Mouse (Mus musculus) 416B (cell line): ENCODE measurements around the gene Wipf3.

ENCODE experiments used
- DNase-seq: peaks from one replicate; pipeline ENCODE4 v3.0.0; 2011; ENCODE audit warnings: low read depth

Gene Wipf3

DNA sequence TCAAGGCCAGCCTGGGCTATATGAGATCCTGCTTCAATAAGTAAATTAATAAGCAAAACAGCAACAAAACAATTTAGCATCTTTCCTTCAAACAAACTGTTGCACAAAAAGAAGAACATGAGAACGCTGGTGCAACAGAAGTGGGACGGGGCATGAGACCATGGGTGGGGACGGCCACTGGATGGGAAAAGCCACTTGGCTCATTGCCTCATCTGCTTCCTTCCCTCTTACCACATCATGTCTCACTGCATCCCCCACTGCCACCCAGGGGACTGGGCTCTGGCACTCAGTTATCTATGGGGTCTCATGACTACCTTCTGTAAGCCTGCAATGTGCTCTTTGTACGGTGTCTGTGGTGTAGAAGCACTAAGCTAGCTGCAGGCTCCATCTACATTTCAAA, 106.1 kb downstream of the Wipf3 start:
- no peak for DNase-seq

DNA sequence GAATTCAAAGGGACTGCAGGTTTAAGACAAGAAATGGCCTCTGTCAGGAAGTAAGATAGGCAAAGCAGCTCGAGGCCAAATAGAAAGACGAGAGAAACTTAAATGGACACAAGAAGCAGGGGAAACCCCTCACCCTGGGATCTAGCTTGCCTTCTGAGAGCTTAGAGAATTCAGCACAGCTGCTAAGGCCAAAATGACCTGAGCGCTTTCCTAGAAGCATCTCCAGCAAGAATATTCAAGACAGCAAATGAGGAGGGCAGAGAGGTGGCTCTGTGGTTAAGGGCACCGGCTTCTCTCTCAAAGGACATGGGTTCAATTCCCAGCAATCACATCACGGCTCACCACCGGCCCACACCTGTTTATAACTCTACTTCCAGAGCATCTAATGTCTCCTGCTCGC, 107.7 kb downstream of the Wipf3 start:
- no peak for DNase-seq

DNA sequence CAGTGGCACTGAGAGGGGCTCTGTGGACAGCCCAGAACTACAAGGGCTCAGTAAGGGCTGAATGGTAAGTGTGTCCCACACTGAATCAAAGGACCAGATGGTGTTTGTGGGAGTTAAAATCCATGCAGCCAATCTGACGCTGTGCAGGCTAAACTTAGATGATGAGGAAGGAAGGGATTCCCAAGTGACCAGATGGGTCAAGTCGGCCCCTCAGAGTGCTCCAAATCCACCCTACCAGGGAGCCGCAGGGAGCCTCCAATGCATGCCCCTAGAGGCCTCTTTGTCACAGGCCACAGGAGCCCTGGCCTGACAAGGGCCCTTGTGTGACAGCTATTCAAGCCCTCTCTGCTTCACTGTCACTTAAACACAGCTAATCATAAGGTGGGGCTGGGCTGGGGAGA, 109.4 kb downstream of the Wipf3 start:
- no peak for DNase-seq

DNA sequence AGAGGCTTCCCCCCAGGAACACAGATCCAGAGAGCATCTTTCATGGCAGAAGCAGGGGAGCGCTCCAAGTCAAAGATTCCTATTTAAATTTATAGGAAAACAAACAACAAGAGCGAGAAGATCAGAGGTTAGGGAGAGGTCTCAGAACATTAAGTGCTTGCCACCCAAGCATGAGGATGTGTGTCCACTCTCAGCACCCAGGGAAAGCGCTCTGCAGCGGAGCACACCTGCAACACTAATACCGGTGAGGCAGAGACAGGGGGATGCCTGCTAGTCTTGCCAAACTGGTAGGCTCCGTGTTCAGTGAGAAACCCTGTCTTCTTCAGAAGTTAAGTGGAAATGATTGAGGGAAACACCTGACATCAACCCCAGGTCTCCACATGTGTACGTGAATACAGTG, 110.0 kb downstream of the Wipf3 start:
- DNase-seq, result no peak

- no peak for DNase-seq
Measured at GRCm38 (mm10) chr6:54540252-54540887, 111.0 kb downstream of the Wipf3 start.

DNA sequence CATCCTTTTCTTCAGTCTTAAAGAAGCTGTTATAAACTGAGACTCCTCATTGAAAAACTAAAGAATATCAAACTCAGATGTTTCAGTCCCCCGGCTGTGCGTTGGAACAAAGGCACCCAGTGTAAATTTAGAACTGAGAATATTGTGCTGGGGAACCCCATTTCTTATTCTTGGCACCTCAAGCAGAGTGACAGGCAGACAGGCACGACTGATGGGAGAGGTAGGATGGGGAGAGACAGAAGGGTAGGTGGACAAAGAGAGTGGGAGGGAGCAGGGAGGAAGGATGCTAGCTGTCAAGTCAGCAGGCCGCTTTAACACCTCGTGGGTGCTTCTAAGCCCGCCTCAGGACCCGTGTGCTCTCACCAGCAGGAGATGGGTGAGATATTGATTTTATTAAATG, 113.4 kb downstream of the Wipf3 start:
- no peak for DNase-seq

- no peak for DNase-seq
Measured at GRCm38 (mm10) chr6:54543646-54544045, 114.2 kb downstream of the Wipf3 start.

DNA sequence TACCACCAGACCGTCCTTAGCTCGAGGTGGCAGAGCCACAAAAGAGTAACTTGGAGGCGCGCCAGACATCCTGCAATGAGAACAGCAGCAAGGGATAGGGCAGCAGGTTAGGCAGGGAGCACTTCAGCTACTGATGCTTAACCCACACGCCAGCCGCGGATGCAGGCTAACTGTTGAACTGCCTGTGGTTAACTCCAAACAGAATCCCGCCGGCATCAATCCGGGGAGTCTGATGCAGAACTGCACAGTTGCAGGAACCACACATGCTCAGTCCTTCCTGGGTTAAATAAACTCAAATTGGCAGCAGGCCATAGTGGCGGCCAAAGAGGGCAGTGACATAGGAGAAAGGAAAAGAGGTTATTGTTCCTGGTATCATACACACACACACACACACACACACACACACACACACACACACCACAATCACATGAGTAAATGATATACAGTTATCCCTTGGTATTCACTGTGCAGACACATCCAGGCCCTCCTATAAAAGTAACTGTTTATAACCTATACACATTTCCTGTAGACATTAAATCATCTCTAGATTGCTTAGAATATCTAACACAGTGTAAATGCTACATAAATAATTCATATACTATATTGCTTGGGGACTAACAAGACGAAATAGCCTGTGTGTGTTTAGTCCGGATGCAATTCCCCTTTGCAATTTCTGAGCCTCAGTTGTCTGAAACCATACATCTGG, 119.1 kb downstream of the Wipf3 start:
- no peak for DNase-seq

DNA sequence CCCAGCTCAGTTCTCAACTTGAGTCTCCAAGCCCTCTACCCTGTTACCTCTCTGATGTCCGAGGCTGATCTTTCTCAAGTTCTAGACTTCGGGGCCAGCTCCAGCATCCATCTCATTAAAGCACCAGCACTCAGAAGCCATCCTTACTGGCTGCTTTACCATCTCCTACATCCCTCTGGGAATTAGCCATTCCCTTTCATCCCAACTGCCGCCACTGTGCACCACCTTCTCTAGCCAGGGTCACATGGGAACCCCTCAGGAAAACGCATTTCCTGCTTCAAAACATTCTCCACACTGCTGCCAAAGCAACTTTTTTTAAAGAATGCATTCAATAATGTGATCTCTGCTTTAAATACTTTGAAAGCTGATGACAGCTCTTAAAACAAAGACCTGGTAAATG, 119.9 kb downstream of the Wipf3 start:
- no peak for DNase-seq

- DNase-seq, result no peak
Measured at GRCm38 (mm10) chr6:54550801-54551323, 121.5 kb downstream of the Wipf3 start.

DNA sequence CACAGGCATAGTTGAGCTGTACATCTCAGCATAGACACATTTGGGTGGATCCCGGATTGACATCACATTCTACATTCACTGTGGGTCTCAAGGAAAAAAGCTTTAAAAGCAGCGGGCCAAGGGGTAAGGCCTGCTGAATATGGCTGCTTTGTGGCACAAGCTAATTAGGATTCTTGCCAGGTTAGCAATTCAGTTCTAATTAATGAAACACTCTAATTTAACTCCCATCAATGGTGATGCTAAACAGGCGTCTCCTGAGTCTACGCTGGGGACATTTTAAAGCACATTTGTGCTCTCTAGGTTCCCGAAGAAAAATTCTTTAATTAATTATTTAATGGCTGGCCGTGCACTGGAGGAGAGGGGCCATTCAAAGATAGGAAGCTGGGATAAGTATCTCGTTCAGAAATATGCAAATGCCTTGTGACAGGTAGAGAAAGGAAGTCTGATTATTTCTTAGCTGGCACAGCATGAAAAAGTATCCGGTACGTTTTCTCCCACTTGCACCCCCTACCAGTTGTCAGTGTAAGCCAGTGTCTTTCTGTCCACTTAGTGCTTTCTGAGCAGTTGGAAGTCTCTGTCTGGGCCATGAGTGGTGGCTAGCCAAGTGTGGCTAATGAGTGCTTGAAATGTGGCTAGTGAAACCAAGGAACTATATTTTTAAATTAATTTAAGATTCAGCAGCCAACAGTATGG, 123.5 kb downstream of the Wipf3 start:
- no peak for DNase-seq
